Mouse (Mus musculus) splenic B cell, adult 2 months (primary cell): ENCODE measurements at regions not wholly inside any gene's neighbourhood (a gene's known extent, or its start where the extent isn't known, plus 50 kb on each side); places are given as distances from the start of the nearest gene placed in this dataset.

Experiments
- DNase-seq: peaks from one replicate; pipeline ENCODE4 v3.0.0-alpha.2; 2011; ENCODE audit warnings: low read depth, low spot score
- H3K27me3 ChIP-seq: 2 replicates; pipeline ENCODE4 v1.6.1; 2012; ENCODE audit warnings: mild to moderate bottlenecking, low read length, moderate library complexity, mixed read lengths; ENCODE audit not compliant: control insufficient read depth, poor library complexity, insufficient read depth, severe bottlenecking
- H3K36me3 ChIP-seq: 2 replicates; pipeline ENCODE4 v1.6.1; 2012; ENCODE audit warnings: mild to moderate bottlenecking, low read length, moderate library complexity, mixed read lengths; ENCODE audit not compliant: control insufficient read depth, poor library complexity, insufficient read depth, severe bottlenecking

- Histone ChIP-seq H3K27me3 (no peaks in the 10 kb centered on the region), H3K36me3 (no peaks in the 10 kb centered on the region)
- no peak for DNase-seq
These were observed 1389.0 kb upstream of the Acvr2a start for GRCm38 (mm10) chr2:47424910-47425309.

- Histone ChIP-seq H3K27me3 (no peaks in the 10 kb centered on the region), H3K36me3 (no peaks in the 10 kb centered on the region)
- DNase-seq, result no peak
These were observed 1384.1 kb upstream of the Acvr2a start for GRCm38 (mm10) chr2:47429843-47430242.

DNA sequence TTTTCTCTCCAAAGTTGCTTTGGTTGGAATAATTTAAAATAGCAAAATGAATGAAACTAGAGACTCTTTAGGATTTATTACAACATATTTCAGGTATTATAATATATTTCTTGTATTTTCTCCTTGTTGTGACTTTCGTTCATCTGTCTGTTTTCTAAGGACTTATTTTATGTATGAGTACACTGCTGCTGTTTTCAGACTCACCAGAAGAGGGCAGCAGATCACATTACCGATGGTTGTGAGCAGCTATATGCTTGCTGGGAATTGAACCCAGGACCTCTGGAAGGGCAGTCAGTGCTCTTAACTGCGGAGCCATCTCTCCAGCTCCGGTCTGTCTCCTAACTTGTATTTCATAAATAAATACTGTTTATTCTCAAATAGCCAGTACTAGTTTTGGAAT, 1347.9 kb upstream of the Acvr2a start:
- DNase-seq, result peak; percentile 2
- Histone ChIP-seq H3K36me3 (no peaks in the 10 kb centered on the region), H3K27me3 (no peaks in the 10 kb centered on the region)

GRCm38 (mm10) chr2:47491874-47492539, 1321.9 kb upstream of the Acvr2a start:
- no peaks in the 10 kb centered on the region for H3K36me3 ChIP-seq
- no peaks in the 10 kb centered on the region for H3K27me3 ChIP-seq
- peak; percentile 28 for DNase-seq
